Mouse (Mus musculus): ENCODE data around the gene 1700093K21Rik.
"Not testable (repeated sequence)": the region's sequence is repeated elsewhere in the genome, so short reads cannot be mapped to it uniquely, and the experiment has no call there.

The 1700093K21Rik gene

DNA sequence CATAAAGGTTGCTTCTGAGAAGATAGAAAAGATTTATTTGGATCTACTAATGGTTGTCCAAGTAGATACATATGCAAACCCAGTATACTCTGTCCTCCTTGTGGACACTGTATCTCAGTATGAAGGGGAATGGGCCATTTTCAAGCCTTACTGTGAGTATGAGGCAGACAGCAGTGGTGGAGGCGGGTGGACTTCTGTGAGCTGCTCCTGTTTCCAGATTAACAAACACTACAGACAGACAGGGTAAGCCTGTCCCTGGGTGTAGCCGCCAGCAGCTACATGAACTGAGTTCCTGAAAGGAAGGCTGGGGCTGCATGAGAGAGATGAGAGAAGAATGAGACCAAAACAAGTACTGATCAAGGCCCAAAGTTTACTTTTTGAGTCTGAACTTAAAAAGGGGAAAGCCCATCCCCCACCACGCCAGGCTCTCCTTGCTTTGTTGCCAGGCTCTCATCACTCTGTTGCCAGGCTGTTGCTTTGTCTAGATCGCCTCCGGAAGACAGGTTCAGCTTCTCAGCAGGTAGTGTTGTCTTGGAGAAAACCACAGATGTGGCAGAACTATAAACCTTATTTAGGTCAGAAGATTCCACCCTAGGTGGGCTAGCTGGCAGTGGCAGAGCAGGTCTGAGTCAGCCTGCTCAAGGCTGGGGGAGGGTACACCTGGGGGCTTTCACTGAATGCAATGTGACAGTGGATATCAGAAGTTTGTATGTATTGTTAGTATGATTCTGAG, at the start of gene 1700093K21Rik:
TSS of gene 1700093K21Rik (minus strand) at position 683 of the 733 bp plus-strand sequence.
- DNase-seq = no peak

DNA sequence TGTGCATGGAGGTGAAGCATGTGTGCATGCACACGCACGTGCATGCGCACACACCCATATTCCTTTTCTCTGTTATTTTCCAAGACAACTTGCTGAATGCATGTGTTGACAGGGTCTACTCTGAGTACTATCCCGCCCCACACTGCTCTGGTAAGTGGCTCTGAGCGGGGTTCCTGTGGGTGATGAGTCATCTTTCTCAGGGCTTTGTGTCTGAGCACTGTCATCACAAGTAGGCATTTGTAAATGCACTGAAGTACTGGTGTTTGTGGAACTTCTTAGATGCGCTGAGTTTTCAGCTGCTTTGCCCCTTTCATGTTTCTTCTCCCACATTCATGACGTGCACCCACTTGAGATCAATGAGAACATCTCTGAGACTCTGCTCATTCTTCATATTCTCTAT, 49.2 kb upstream of the 1700093K21Rik start:
- DNase-seq = peak; percentile 13

DNA sequence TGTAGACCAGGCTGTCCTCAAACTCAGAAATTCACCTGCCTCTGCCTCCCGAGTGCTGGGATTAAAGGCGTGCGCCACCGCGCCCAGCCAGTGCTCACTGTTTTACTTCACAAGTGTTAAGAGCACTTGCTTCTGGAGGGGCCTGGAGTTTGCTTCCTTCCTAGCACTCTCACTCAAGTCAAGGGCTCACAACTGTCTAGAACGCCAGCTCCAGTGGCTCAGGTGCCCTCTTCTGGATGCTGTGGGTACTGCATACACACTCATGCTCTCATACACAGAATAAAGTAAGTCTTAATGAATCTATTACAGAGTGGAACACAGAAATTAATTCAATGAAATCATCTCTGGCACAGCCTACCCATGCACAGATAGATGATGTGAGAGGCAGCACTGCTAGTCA, 44.8 kb upstream of the 1700093K21Rik start:
- peak; percentile 78 for DNase-seq

DNA sequence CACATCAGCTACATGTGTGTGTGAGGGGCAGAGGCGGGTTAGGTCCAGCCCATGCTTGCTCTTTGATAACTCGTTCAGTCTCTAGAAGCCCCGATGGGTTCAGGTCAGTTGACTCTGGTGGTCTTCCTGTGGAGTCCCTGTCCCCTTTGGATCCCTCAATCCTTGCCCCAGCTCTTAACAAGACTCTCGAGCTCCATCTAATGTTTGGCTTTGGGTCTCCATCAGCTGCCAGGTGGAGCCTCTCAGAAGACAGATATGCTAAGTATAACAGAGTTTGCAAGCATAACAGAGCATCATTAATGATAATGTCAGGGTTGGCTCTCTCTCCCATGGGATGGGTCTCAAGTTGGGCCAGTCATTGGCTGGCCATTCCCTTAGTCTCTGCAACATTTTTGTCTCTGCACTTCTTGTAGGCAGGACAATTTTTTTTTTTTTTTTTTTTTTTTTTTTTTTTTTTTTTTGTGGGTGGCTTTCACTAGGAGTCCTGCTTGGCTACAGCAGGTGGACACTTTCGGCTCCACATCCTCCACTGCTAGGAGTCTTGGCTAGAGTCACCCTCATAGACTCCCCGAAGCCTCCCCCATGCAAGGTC, 36.2 kb upstream of the 1700093K21Rik start:
- no peak for DNase-seq

DNA sequence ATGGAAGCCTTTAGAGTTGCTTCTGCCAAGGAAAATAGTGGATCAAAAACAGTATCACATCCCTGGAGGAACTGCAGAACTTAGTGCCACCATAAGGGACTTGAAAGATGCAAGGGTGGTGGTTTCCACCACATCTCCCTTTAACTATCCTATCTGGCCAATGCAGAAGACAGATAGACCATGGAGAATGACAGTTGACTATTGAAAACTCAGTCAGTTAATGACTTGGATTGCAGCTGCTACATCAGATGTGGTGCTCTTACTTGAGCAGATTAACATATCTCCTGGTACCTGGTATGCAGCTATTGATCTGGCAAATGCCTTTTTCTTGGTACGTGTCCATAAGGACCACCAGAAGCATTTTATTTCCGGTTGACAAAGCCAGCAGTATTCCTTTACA, 16.5 kb upstream of the 1700093K21Rik start:
- DNase-seq = no peak

DNA sequence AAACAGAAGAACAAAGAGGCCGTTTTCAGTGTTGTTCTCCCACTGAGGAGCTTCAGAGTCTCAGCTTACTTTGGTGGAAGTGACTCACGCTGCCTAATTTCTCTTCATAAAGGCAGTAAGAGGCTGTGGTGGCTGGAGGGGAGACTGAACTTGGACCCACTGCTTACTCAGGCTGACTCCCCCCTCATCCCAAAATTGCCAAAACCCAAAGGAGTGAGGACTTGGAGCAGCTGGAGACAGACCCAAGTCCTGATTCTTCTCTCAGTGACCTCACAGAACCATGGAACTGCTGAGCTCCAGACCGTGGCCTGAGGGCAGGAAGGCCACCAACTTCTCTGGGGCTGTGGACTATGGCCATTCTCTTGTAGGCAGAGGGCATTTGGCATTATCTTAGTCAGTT, 2.0 kb downstream of the 1700093K21Rik start:
- DNase-seq = no peak

DNA sequence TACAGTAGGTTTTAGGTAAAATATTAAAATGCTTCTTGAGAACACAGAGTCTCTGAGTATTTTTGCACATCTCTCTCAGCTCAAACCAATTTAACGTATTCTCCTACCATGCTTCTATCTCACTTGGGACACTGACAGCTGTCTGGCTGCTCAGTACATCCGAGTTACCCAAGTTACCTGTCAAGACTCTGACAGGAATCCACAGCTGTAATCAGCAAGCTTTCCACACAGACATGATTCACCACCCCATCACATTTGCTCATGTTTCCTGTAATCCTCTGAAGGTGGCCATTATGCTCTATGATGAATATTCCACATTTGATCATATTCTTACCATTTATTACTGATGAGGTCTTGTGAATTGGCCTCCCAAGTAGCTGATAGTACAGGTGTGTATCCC, 5.6 kb downstream of the 1700093K21Rik start:
- DNase-seq = no peak

DNA sequence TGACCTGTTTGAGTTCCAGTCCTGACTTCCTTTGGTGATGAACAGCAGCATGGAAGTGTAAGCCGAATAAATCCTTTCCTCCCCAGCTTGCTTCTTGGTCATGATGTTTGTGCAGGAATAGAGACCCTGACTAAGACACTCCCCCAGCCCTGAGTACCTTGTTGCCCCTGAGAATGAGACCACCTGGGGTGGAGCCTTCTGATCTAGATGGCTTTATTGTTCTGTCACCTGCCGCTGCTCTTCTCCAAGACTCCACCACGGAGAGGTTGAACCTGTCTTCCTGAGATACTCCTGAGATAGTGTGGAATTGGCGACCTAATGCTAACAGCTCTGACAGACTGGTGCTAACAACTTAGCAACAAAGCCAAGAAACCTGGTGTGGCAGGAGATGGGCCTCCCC, 6.2 kb downstream of the 1700093K21Rik start:
- DNase-seq = not testable (repeated sequence)

DNA sequence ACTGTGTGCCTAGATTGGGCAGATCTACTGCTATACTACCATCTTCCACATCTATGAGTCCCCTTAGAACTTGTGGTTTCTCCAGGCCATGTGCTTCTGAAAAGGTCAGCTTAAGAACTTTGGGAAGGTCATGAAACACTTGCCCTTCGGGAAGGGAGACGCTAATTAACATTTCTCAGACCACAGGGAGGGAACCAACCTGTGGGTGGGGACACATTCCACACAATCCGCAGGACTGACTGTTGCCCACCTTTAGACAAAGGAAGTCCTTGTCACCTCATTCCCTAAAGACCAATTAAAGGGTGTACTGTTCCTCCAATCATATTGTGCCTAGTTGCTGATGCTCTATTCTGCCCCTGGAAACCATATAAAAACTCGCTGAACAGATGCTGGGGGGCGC, 16.2 kb downstream of the 1700093K21Rik start:
- DNase-seq = not testable (repeated sequence)

DNA sequence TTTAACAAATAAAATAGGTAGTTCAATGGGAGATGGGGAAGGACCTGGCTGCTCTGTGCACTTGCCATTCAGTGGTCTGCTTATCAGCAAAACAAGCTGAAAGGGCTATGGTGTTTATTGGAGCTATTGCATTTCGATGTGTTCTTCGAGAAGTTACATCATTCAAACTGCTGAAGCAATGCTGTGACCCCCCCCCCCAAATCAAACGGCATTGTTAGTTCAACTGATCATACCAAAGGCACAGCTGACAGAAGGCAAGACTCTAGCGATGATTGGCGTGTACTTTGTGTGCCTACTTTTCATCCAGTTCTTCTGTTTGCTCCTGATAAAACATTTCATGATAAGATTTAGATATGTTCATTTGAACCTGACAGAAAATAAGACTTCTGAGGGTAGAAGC, 22.3 kb downstream of the 1700093K21Rik start:
- no peak for DNase-seq

DNA sequence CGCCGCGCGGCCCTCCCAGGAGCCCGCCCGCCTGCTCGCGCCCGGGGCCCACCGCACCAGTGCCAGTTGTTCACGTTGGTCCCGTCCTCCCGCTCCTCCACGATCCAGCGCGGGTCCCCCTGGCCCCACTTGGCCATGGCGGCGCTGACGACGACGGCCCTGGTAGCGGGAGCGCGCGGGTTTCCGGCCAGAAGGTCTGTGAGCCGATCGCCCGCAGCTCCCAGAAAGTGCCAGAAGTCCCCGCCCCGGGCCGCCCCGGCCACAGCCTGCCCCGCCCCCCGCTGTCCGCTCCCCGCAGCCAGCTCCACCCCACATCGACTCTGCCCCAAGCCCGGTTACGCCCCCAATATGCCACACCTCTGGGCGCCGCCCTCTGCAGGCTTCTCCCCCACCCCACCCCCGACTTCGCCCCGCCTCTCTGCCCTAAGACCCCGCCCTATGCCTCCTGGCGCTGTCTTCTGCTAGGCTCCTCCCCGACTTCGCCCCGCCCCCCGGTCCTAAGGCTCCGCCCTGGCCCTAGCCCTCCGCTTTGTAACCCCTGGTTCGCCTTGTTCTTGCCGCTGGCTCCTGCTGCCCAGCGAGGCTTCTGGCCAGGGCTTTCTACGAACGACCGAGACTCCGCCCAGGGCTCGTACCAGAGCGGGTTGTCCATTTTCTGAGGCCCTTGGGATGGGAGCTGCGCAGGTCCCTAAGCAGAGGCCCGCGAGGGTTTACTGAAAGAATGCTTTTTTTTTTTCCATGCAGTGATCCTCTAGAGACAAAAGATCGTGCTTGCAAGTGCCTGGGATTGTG, 23.0 kb downstream of the 1700093K21Rik start, which contains the start of gene Ahsa2:
TSS of gene Ahsa2 (minus strand) at position 313 of the 792 bp plus-strand sequence.
- DNase-seq = peak; percentile 98

DNA sequence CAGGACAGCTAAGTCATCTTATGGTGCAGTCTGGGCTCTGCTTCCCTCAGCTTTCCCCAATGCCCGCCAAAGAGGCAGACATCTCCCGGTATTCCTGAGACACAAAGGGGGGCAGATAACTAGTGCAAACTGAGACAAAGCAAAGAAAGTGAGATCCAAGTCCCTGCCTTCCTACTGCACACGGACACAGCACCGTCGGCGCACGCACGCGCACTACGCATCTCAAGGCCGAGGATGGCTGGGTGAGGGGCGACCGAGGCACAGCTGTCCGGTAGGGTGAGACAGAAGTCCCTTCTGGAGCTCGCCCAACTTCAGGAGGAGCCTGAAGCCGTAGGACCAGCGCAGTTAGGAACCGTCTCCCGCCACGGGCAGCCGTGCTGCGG, 23.6 kb downstream of the 1700093K21Rik start:
- DNase-seq = no peak

DNA sequence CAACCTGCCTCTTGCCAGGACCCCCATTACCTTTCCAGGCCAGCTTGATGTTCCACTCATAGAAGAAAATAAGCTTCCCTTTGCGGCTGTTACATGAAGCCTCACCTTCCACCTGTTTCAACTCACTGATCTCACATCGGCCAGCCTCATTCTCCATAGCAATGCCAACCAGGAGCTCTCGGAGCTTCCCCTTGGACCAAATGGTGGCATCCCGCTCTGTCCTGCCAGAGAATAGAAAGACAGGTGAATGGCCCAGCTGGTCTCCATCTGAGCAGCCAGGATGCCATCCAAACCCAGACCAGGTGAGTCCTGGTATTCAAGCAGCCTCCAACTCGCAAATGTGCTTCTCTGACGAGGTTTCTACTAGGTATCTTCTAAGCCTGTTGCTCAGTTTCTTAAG, 24.3 kb downstream of the 1700093K21Rik start:
- no peak for DNase-seq

DNA sequence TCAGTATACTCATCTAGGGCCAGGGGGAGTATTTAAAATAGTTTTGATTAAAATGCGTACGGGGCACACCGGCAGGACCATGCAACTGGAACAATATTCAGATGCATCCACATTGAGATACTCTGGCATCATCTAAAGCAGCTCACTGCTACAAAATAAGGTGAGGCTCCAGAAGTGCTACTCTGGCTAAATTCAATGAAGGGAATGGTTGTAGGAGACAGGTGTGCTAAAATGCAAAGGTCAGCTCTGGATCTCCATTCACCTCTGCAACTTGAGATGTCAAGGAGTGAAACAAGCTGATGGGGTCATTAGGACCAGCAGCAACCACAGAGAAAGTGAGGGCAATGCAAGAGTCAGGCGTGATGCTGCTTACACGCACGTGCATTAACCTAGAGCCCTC, 25.7 kb downstream of the 1700093K21Rik start:
- no peak for DNase-seq

DNA sequence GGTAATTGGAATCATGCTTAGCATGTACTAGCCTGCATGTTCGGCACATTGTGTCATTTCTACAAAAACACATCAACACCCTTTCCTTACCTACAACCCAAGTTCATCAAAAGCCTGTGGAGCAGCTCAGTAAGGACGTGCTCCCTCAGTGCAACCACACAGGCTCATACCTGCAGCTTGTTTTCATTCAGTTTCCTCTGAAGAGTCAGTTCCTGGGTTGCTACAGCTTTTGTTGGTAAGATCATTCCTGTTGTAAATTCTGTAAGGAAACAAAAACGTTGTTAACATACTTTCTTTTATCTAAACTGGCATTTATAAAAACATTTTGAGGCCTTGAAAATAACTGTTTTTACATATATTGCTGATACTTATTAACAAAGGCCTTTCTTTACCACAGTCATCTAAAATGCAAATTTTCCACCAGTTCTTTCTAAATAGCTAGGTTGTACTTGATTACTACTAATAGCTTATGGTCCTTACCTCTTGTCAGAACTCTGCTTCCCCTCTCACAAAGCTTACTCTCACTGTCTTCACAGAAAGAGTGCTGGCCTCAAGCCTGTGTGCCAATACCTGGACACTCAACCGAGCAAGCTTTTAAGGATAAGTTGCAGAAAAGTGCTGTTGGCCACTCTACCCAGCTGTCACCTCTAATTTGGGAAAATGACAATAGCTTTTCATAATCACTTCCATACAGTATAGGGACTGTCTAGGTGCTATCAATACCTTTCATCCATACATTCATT, 28.7 kb downstream of the 1700093K21Rik start:
- DNase-seq = no peak

DNA sequence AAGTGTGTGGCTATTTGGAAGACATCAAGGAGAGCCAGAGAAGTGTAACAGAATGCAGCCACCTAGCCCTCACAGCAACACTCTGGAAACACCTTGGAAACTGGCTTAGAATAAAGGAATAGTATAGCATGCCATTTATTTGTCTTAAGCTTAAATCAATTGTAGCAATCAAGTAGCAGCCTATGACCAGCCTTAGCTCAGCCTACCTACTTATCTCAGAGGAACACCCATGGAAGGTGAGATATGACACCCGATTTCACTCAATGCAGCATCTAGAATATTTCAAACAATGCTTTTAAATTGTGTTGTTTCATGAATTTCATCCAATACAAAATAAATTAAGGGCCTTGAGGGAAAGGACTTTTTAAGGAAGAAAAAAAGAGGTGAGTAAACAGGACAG, 31.0 kb downstream of the 1700093K21Rik start:
- DNase-seq = no peak
